Mouse (Mus musculus) v-Abl transformed pro-B cells (cell line): ENCODE data around the gene Plod3.
"Not testable (repeated sequence)": the region's sequence is repeated elsewhere in the genome, so short reads cannot be mapped to it uniquely, and the experiment has no call there.

Experiments used
- in situ Hi-C, 2 experiments: fragments of 400-800 bp; cut with MboI; formaldehyde crosslinking; loops; one replicate each; pipeline ENCODE4 v1.15.1; 2025; ENCODE audit not compliant: unreplicated experiment in 2 of 2

The Plod3 gene

DNA sequence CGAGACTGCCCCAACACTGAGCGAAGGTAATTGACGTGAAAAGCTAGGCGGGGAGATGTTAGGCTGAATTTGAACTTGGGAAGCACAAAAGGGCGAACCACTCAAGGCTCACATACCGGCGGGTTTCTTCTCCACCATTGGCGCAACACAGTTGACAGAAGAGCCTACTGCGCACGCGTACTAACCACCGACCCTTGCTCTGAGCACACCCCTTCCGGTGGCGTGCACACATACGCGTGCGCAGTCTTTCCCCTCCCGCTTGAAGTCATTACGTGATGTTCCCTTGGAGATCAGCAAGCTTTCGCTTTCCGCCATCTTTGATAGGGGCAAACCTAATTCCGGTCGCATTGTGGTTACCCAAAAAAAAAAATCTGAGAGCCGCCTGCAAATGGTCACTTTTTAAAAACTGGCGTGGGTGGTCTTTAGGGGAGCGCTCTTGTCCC lies at the start of gene Plod3:
Gene Plod3, plus strand, starts transcription at position 325 of the 443 bp plus-strand sequence.
- in situ Hi-C loops: no loop called here

- in situ Hi-C loops: no loop called here
Observed at GRCm38 (mm10) chr5:136937621-136938020, 49.2 kb upstream of the Plod3 start.

- in situ Hi-C loops: no loop called here
Observed at GRCm38 (mm10) chr5:136939284-136939683, 47.5 kb upstream of the Plod3 start.

DNA sequence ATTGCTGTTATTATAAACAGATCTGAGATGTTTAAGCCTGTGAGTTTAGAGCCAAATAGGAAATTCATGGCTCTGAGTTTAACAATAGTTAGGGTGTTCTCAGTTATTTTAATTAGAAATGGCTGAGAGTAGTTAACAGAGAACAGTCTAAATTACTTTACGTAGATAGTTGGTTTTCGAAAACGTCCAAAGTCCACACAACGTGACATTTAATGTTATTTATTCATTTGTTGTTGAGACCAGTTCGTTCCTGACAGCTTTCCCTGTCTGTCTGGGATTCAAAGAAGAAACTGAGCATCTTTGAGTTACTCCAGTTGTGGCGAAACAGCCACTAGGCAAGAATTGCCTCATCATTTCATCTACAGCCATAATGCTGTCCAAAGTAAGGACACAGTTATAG lies 46.8 kb upstream of the Plod3 start:
- in situ Hi-C loops: not testable (repeated sequence)

GRCm38 (mm10) chr5:136940845-136941560 lies 45.8 kb upstream of the Plod3 start:
- in situ Hi-C loops: no loop called here

- in situ Hi-C loops: no loop called here
Observed at GRCm38 (mm10) chr5:136942781-136943180, 44.0 kb upstream of the Plod3 start.

DNA sequence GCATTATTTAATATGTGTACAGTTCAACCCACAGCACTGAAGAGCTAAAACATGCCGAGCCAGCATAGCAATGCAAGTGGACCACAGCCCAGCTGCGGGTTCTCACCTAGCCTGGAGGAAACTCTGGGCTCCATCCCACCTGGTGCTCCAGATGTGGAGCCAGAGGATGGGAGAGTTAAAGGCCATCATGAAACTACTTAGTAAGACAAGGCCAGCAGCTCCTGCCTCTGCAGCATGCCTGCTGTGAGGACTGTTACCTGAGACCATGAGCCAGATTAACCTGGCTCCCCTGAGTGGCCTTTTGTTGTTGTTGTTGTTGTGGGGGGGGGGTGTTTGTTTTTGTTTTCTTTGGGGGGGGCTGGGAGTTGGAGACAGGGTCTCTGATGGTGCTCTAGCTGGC lies 43.4 kb upstream of the Plod3 start:
- in situ Hi-C loops: no loop called here

- in situ Hi-C loops: no loop called here
Observed at GRCm38 (mm10) chr5:136945084-136945483, 41.7 kb upstream of the Plod3 start.

DNA sequence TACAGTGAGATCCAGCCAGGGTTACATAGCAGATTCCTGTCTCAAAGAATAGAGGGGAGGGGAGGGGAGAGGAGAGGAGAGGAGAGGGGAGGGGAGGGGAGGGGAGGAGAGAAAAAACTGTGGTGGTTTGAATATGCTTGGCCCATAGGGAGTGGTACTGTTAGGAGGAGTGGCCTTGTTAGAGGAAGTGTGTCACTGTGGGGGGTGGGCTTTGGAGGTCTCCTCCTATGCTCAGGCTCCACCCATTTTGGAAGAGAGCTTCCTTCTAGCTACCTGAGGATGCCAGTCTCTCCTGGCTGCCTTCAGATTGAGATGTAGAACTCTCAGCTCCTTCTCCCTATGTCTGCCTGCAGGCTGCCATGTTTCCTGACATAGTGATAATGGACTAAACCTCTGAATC lies 38.9 kb upstream of the Plod3 start:
- in situ Hi-C loops: no loop called here

DNA sequence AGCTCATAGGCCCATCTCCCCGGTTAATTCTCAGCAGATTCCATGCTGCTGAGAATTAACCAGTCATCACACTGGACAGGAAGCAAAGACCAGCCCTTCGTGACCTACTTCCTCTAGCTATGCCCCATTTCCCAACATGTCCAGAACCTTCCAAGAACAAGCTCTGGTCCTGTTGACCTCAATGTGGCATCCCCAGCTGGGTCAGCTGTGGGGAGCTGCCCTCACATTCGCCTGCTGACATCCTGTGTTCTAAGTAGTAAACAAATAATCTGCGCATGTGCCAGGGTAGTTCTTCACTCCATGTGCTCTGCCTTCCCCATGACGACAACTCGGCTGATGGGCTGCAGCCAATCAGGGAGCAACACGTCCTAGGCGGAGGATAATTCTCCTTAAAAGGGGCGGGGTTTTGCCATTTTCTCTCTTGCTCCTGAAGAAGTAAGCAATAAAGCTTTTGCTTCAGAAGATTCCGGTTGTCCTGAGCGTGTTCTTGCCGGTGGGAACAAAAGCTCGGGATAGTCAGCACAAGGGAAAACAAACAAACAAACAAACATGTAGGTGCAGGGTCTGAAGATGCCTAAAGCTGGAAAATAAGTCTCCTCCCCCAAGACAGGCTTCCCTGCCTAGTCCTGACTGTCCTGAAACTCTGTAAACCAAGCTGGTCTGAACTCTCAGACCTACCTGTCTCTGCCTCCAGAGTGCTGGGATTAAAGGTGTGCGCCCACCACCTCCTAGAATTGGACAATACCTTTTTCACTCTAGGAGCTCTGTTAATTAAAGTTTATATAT lies 37.1 kb upstream of the Plod3 start:
- in situ Hi-C loops: not testable (repeated sequence)

DNA sequence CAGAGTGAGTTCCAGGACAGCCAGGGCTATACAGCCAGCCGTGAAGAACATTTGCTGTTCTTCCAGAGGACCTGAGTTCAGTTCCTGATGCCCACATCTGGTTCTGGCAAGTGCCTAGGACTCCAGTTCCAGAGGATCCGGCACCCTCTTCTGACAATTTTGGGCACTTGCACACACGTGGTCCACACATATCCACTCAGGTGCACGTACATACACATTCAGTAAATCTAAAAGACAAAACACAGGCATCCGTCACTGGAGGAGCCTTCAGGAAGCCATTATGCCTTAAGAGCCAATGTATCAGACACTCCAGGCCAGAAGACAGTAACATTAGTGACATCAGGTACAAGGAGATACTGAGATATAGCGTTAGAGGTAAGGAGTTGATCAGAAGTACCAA lies 36.3 kb upstream of the Plod3 start:
- in situ Hi-C loops: no loop called here

GRCm38 (mm10) chr5:136952153-136952552 lies 34.7 kb upstream of the Plod3 start:
- in situ Hi-C loops: no loop called here

GRCm38 (mm10) chr5:136953015-136953414 lies 33.8 kb upstream of the Plod3 start, which contains the start of gene Fis1:
TSS of gene Fis1 (plus strand) at chr5:136953275.
- in situ Hi-C loops: no loop called here

DNA sequence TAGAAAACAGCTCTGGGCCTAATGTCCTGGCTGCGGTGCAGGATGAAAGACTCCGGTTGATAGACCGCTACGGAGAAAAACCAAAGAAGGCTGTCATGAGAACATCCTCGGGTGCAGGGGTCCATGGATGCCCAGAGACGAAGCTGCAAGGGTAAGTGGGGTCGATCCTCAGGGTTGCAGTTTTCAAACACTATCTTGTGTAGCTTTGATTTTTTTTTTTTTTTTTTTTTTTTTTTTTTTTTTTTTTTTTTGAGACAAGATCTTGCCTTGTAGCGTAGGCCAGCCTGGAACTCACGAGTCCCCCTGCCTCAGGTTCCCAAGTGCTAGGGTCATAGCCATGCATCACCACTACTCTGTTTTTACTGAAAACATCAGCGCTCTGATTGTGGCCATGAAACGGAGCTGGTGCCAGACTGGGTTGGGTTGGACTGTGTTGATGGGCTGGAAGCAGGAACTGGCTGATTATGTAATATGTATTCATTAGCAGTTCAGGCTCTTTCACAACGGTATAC lies 33.3 kb upstream of the Plod3 start:
- in situ Hi-C loops: no loop called here

- in situ Hi-C loops: no loop called here
Observed at GRCm38 (mm10) chr5:136955622-136956021, 31.2 kb upstream of the Plod3 start.

GRCm38 (mm10) chr5:136957250-136957649 lies 29.6 kb upstream of the Plod3 start:
- in situ Hi-C loops: no loop called here

- in situ Hi-C loops: no loop called here
Observed at GRCm38 (mm10) chr5:136958991-136959605, 27.7 kb upstream of the Plod3 start.

GRCm38 (mm10) chr5:136960053-136960452 lies 26.8 kb upstream of the Plod3 start:
- in situ Hi-C loops: no loop called here

DNA sequence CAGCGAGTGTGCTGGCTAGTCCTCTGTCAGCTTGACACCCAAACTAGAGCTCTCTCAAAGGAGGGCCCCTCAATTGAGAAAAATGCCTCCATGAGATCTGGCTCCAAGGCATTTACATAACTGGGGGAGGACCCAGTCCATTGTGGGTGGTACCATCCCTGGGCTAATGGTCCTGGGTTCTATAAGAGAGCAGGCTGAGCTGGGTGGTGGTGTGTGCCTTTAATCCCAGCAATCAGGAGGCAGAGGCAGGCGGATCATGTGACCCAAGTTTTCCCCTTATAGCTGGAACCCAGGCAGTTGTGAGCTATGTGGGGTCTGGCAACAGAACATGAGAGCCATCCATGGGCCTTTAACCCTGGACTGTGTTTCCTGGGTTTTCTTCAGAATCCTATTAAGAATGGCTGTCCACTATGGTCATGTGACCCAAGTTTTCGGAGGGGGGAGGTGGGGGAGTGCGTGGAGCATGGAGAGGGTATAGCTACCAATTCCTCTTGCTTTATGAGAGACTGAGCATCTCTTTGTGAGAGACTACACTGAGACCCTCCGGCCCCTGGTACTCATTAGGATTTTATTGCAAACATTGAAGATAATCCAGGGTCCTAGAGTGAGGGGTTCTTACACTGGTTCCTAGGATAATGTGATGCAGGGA lies 25.4 kb upstream of the Plod3 start:
- in situ Hi-C loops: no loop called here

DNA sequence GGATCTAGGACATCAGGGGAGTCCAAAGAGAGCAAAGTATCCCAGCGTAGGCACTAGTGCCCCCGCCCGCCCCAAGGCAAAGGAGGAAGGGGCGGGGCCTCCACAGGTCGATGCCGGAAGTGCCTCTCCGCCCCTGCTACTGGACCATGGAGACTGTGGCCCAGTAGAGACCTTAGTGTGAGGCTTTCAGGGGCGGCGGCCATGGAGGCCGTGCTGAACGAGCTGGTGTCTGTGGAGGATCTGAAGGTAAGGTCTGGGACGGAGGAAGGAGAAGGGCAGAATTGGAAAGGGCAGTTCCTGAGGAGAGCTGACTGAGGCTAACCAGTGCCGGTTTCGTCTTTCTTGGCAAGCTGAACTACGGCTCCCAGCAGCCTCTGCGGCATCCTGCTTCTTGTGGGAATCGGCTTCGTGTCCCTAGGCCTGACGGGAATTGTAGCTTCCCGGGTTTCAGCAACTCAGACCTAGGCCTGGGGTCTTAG lies 24.8 kb upstream of the Plod3 start:
- in situ Hi-C loops: no loop called here

- in situ Hi-C loops: no loop called here
Observed at GRCm38 (mm10) chr5:136962501-136962900, 24.3 kb upstream of the Plod3 start.
